Mouse (Mus musculus) forebrain, embryonic 10.5 days (tissue): ENCODE measurements around the gene Fam196b. TPM values are rescaled to one million over a fixed set of nuclear protein-coding genes. Genes with fewer than 3 reads are reported as not detected.

Experiments used
- DNase-seq: peaks from one replicate; pipeline ENCODE4 v3.0.0-alpha.2; 2017; ENCODE audit warnings: low spot score; ENCODE audit errors: extremely low spot score
- H3K27ac ChIP-seq: fragments of 300-500 bp; sonication (generic); 2 replicates; pipeline ENCODE4 v1.5.1; 2016; ENCODE audit warnings: mild to moderate bottlenecking
- H3K27me3 ChIP-seq: fragments of 300-500 bp; sonication (generic); 2 replicates; pipeline ENCODE4 v1.6.1; 2016; ENCODE audit warnings: mild to moderate bottlenecking; ENCODE audit not compliant: poor library complexity, severe bottlenecking
- H3K36me3 ChIP-seq: fragments of 300-500 bp; sonication (generic); replicated peaks from 2 replicates; pipeline ENCODE4 v1.6.1; 2016; ENCODE audit warnings: mild to moderate bottlenecking, moderate library complexity
- H3K4me1 ChIP-seq: fragments of 300-500 bp; sonication (generic); 2 replicates; pipeline ENCODE4 v1.6.1; 2016
- H3K4me3 ChIP-seq: fragments of 300-500 bp; sonication (generic); 2 replicates; pipeline ENCODE4 v1.5.1; 2016; ENCODE audit warnings: mild to moderate bottlenecking, moderate library complexity
- H3K9me3 ChIP-seq: fragments of 300-500 bp; sonication (generic); 2 replicates; pipeline ENCODE4 v1.6.1; 2016; ENCODE audit warnings: mild to moderate bottlenecking, moderate library complexity
- WGBS: fragments of 180-500 bp; shearing (Covaris S2); methylation state at CpG from one replicate; pipeline ENCODE4 v1.1.7; 2016; 5-methylcytosine and 5-hydroxymethylcytosine counted together
- polyA plus RNA-seq: library from polyadenylated mRNA; unstranded; fragments of >200 nt; fragmentation: Nextera tagmentation; extraction: Ambion mirVana; gene quantifications from 2 replicates; pipeline ENCODE4 v1.2.1, GENCODE M21; 2016

Fam196b gene
- polyA plus RNA-seq, 1 experiment from 2014 or later: 0.36 TPM

- H3K4me3 ChIP-seq: no peak overlapping the region
- no peak overlapping the region for H3K27ac ChIP-seq
- no peak for DNase-seq
- 87% methylated on average over 4 of the region's 4 CpGs for WGBS
- H3K27me3 ChIP-seq: no peaks in the 10 kb centered on the region
- peaks cover 16% of the 10 kb centered on the region for H3K4me1 ChIP-seq
- no peaks in the 10 kb centered on the region for H3K36me3 ChIP-seq
- H3K9me3 ChIP-seq: no peaks in the 10 kb centered on the region
These were observed 29.2 kb downstream of the Fam196b start for GRCm38 (mm10) chr11:34343742-34344307.

DNA sequence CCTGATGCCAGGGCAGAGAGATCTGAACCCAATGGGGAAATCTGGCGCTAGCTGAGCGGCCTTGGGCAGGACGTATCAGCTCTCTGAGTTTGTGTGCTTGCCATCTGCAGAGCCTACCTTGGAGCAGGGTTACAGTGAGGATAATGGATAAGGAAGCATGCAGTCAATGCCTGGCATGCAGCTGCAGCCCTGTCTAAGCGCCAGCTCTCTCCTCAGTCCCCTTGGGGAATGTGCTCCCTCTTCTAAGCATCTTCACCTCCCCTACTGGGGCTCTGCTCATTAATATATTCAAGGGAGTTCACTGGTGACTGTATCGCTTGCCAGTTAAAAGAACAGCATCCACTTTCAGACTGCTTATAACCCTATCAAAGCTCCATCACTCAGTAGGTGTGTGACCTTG, 29.7 kb downstream of the Fam196b start:
- 82% methylated on average over 5 of the region's 5 CpGs for WGBS
- Histone ChIP-seq H3K9me3 (no peaks in the 10 kb centered on the region), H3K4me3 (no peak overlapping the region), H3K36me3 (no peaks in the 10 kb centered on the region), H3K27ac (no peak overlapping the region), H3K27me3 (no peaks in the 10 kb centered on the region), H3K4me1 (peaks cover 16% of the 10 kb centered on the region)
- no peak for DNase-seq

GRCm38 (mm10) chr11:34348287-34348918, 33.8 kb downstream of the Fam196b start:
- Histone ChIP-seq H3K36me3 (no peaks in the 10 kb centered on the region), H3K27me3 (no peaks in the 10 kb centered on the region), H3K9me3 (no peaks in the 10 kb centered on the region), H3K4me3 (no peak overlapping the region), H3K27ac (no peak overlapping the region), H3K4me1 (peaks cover 11% of the 10 kb centered on the region; the same call in 1 of the 2 replicates)
- 87% methylated on average over 4 of the region's 4 CpGs for WGBS
- no peak for DNase-seq

- Histone ChIP-seq H3K9me3 (no peaks in the 10 kb centered on the region), H3K27me3 (no peaks in the 10 kb centered on the region), H3K36me3 (no peaks in the 10 kb centered on the region), H3K4me1 (peaks cover 6% of the 10 kb centered on the region; the same call in 1 of the 2 replicates), H3K27ac (no peak overlapping the region), H3K4me3 (no peak overlapping the region)
- 91% methylated on average over 10 of the region's 10 CpGs for WGBS
- no peak for DNase-seq
These were observed 34.9 kb downstream of the Fam196b start for GRCm38 (mm10) chr11:34349453-34350056.

DNA sequence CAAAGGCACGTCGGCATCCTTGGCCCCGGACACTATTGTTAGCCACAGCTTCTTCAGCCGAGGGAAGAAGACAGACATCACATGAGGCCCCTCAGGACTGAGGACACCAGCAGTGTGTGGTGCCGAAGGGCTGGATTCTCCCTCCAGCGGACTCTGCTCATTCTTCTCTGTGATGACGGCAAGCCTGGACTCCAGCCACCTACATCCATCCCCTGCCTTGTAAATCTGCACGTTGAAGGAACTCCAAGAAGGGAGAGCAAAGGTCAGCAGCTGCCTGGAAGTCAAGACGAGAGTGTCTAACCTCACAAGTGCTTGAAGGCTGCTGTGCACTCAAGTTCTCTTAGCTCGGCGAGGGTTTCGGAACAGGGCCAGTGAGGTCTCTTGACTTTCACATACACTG, 40.8 kb downstream of the Fam196b start:
- H3K4me1 ChIP-seq: peaks cover 11% of the 10 kb centered on the region; the same call in 1 of the 2 replicates
- no peak for DNase-seq
- no peak overlapping the region for H3K4me3 ChIP-seq
- WGBS: 84% methylated on average over 12 of the region's 12 CpGs
- H3K9me3 ChIP-seq: no peaks in the 10 kb centered on the region
- no peaks in the 10 kb centered on the region for H3K27me3 ChIP-seq
- no peaks in the 10 kb centered on the region for H3K36me3 ChIP-seq
- H3K27ac ChIP-seq: no peak overlapping the region

- no peak for DNase-seq
- WGBS: 55% methylated on average over 2 of the region's 2 CpGs
- H3K4me3 ChIP-seq: no peak overlapping the region
These were observed 41.5 kb downstream of the Fam196b start for GRCm38 (mm10) chr11:34356109-34356508.

GRCm38 (mm10) chr11:34372224-34372623, 57.6 kb downstream of the Fam196b start:
- H3K4me3 ChIP-seq: no peak overlapping the region

More at GRCm38 (mm10) chr11:34356109-34356508, 41.5 kb downstream of the Fam196b start:
- Histone ChIP-seq H3K36me3 (no peaks in the 10 kb centered on the region), H3K27me3 (no peaks in the 10 kb centered on the region), H3K4me1 (peaks cover 11% of the 10 kb centered on the region; the same call in 1 of the 2 replicates), H3K9me3 (no peaks in the 10 kb centered on the region), H3K27ac (no peak overlapping the region)

DNA sequence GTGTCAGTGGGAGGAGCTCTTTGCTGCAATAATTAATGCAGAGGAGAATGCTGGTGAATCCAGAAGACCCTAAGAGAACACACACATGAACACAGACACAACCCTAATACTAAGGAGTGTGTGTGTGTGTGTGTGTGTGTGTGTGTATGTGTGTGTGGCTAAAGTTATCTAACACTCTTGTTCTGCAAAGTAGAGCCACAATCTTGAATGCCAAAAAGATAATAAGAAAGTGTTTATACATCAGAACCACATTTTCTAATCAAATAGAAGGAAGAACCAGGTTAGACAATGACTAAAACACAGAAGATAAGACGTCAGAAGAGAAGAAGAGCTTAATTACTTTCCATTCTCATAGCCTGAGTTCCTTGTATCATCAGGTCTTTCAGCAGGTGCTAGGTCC, 60.9 kb downstream of the Fam196b start:
- Histone ChIP-seq H3K4me1 (peaks cover 11% of the 10 kb centered on the region), H3K27ac (no peak overlapping the region), H3K9me3 (no peaks in the 10 kb centered on the region), H3K36me3 (no peaks in the 10 kb centered on the region), H3K27me3 (0 out of 2 replicates have a peak, but pooled peaks cover 3% of the 10 kb centered on the region), H3K4me3 (no peak overlapping the region)
- DNase-seq: no peak
- WGBS: 83% methylated on average over 1 of the region's 1 CpGs

More at GRCm38 (mm10) chr11:34372224-34372623, 57.6 kb downstream of the Fam196b start:
- 88% methylated on average over 4 of the region's 4 CpGs for WGBS
- H3K27me3 ChIP-seq: 0 out of 2 replicates have a peak, but pooled peaks cover 3% of the 10 kb centered on the region
- H3K9me3 ChIP-seq: no peaks in the 10 kb centered on the region
- DNase-seq: no peak
- H3K4me1 ChIP-seq: peaks cover 14% of the 10 kb centered on the region
- H3K27ac ChIP-seq: no peak overlapping the region
- no peaks in the 10 kb centered on the region for H3K36me3 ChIP-seq

DNA sequence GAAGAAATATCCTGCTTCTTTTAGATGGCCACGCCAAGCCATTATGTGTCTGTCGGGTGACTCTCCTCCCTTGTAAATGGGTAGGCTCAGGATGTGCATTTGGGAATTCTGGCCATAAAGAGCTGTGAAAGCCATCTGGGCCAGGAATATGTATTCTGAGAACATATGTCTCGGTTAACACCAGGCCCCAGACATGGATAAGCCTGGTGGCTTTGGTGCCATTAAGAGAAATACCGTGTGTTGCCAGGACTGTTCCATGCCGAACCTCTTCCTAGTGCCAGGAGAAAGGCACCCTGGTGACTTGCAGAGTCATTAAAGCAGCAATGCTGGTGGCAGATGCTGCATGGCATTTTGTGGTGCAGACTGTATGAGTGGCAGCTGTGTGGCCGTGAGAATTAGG, 63.0 kb downstream of the Fam196b start:
- DNase-seq: no peak
- H3K9me3 ChIP-seq: no peaks in the 10 kb centered on the region
- 88% methylated on average over 6 of the region's 6 CpGs for WGBS
- H3K27ac ChIP-seq: no peak overlapping the region
- H3K4me1 ChIP-seq: peaks cover 8% of the 10 kb centered on the region; the same call in 1 of the 2 replicates
- H3K4me3 ChIP-seq: no peak overlapping the region
- 0 out of 2 replicates have a peak, but pooled peaks cover 3% of the 10 kb centered on the region for H3K27me3 ChIP-seq
- H3K36me3 ChIP-seq: no peaks in the 10 kb centered on the region

GRCm38 (mm10) chr11:34383501-34383900, 68.9 kb downstream of the Fam196b start:
- WGBS: 88% methylated on average over 3 of the region's 3 CpGs
- DNase-seq: no peak
- Histone ChIP-seq H3K4me1 (no peaks in the 10 kb centered on the region), H3K27me3 (no peaks in the 10 kb centered on the region), H3K27ac (no peak overlapping the region), H3K4me3 (no peak overlapping the region), H3K36me3 (no peaks in the 10 kb centered on the region), H3K9me3 (no peaks in the 10 kb centered on the region)

DNA sequence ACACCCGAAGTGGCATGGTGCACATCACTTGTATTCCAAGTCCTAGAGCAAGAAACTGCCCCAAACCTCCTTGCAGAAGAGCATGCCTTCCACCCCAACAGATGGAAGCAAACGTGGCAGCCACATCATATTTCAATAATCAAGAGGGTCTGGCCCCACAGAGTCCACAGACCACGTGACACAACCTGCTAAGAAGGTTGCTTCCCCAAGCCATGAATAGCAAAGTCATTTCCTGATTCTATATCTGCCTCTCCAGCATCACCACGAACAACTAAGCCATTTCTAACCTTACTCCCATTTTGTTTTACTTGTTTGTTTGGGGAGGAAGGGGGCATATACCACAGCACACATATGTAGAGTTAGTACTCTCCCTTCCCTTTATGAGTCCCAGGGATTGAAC, 69.6 kb downstream of the Fam196b start:
- Histone ChIP-seq H3K4me1 (no peaks in the 10 kb centered on the region), H3K36me3 (no peaks in the 10 kb centered on the region), H3K27ac (no peak overlapping the region), H3K4me3 (no peak overlapping the region), H3K9me3 (no peaks in the 10 kb centered on the region), H3K27me3 (no peaks in the 10 kb centered on the region)
- no peak for DNase-seq
- WGBS: 70% methylated on average over 4 of the region's 4 CpGs

DNA sequence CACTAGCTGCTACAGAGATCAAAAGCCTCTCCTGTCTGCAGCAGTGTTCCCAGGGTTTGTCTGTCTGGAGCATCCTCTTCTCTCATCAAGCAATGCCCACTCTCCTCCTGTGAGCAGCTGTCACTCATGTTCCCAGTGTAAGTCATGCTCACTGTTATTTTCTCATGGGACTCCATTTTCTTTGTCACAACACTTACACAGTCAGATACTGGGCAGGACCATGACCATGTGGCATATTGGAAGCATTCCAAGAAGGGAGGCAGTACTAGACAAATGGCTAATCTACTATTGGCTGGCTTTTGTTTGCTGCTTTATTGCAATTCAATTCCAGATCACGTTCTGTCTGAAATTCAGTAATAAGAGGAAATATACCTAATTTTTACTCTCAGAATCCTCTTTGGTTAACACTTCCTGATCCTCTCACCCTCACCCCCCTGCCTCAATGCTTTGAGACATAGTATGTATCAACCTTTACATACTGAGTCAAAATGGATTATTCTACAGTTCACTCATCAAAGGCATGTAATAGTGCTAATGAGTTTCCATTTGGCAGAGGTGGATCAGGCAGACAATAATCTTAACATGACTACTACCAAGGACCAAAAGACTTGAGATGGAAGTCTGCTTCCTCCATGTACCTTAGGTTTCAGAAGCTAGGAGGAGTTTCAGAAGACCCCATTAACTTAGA, 70.5 kb downstream of the Fam196b start:
- Histone ChIP-seq H3K4me1 (no peaks in the 10 kb centered on the region), H3K4me3 (no peak overlapping the region), H3K9me3 (no peaks in the 10 kb centered on the region), H3K27ac (no peak overlapping the region), H3K36me3 (no peaks in the 10 kb centered on the region), H3K27me3 (no peaks in the 10 kb centered on the region)
- no peak for DNase-seq
- 91% methylated on average over 1 of the region's 1 CpGs for WGBS
